Mouse (Mus musculus) ES-Bruce4 (cell line): ENCODE data around the gene Tmem258.

Experiments
- CTCF ChIP-seq: IDR thresholded peaks from one replicate; pipeline ENCODE4 v1.8.1; 2011; ENCODE audit warnings: low read depth, low read length
- POLR2A ChIP-seq: IDR thresholded peaks from one replicate; pipeline ENCODE4 v1.8.1; 2011; ENCODE audit warnings: low read length; ENCODE audit not compliant: insufficient read depth

GRCm38 (mm10) chr19:10183299-10183983, 20.4 kb upstream of the Tmem258 start:
- TF ChIP-seq CTCF: no peak
- TF ChIP-seq POLR2A: no peak
